Mouse (Mus musculus): ENCODE data around the gene Nxn.

DNA sequence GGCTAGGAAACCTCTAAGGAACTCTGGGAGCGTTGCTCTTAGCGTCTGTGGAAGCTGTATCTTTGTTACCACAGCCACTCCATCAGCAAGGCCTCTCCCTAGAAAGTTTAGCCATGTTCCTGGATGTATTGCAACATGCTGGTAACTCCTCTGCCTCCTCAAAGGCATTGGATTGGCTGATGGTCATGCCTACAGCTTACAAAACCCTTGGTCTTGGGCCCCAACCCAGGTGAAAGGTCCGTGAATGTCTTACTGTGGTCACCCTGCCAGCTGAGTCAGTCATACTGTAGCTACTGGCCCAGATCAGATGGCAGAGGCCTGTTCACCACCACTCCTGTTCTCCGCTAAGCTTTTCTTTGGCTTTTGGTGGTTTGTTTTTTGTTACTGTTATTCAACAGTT is 16.1 kb upstream of the Nxn start:
- TF ChIP-seq CTCF (IDR thresholded peaks at IDR 0.05) (no peak), POLR2A (IDR thresholded peaks at IDR 0.05; ENCODE audit: insufficient read depth, low read depth, low read length) (no peak), EP300 (IDR thresholded peaks at IDR 0.05; ENCODE audit: insufficient read depth, low read depth, low read length) (no peak)

Measured in heart, adult 2 months (tissue).